Mouse (Mus musculus): ENCODE results near the gene Naa30.

DNA sequence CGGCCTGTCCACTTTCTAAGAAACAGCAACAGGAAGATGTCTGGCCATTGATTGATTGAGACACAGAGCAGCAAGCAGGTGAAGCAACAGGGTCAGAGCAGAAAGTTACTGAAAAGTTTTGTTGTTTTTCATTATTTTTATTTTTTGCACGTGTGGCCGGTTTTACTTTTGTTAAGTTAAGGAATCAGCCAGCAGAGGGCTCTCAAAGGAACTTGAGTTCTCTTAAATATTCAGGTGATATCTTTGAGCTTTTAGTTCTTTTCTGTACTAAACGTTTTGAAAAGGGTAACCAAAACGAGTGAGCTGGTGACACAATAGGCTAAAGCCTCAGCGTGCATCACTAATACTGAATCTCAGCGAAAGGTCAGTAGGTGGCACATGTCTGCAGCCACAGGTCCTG, 46.7 kb downstream of the Naa30 start:
- TF ChIP-seq CTCF (IDR thresholded peaks at IDR 0.05; ENCODE audit: borderline replicate concordance, control insufficient read depth, extremely low read depth, insufficient read depth, low read length, poor library complexity) (no peak), POLR2A (IDR thresholded peaks at IDR 0.05; ENCODE audit: control insufficient read depth, extremely low read depth, insufficient read depth, low read length, poor library complexity) (no peak)
